Mouse (Mus musculus) spleen, adult 2 months (tissue): ENCODE data around the gene Traf3ip2. TPM values are rescaled to one million over a fixed set of nuclear protein-coding genes. Genes with fewer than 3 reads are reported as not detected.

Experiments used
- DNase-seq, 2 experiments: peaks; one replicate each; pipeline versions ENCODE4 v3.0.0 to v3.0.0-alpha.2; 2012 to 2021; ENCODE audit warnings: low spot score in 2 of 2, low read depth in 1 of 2
- H3K27ac ChIP-seq: fragments of 200-500 bp; 2 replicates; pipeline ENCODE4 v1.5.1; 2012; ENCODE audit warnings: low read length, inconsistent platforms; ENCODE audit not compliant: insufficient read depth
- H3K27me3 ChIP-seq: fragments of 200-500 bp; 2 replicates; pipeline ENCODE4 v1.6.1; 2012; ENCODE audit warnings: mild to moderate bottlenecking, moderate library complexity, low read length, inconsistent platforms; ENCODE audit not compliant: control insufficient read depth, insufficient read depth
- H3K36me3 ChIP-seq: fragments of 200-500 bp; 2 replicates; pipeline ENCODE4 v1.6.1; 2012; ENCODE audit warnings: mild to moderate bottlenecking, low read length, inconsistent platforms; ENCODE audit not compliant: control insufficient read depth, insufficient read depth
- H3K4me1 ChIP-seq: fragments of 200-500 bp; 2 replicates; pipeline ENCODE4 v1.6.1; 2011; ENCODE audit warnings: inconsistent platforms; ENCODE audit not compliant: control insufficient read depth, insufficient read depth, insufficient read length
- H3K4me3 ChIP-seq: fragments of 200-500 bp; 2 replicates; pipeline ENCODE4 v1.5.1; 2011; ENCODE audit warnings: mild to moderate bottlenecking, inconsistent platforms; ENCODE audit not compliant: insufficient read depth, insufficient read length; ENCODE audit errors: extremely low read depth
- CTCF ChIP-seq: fragments of 200-500 bp; IDR thresholded peaks from 2 replicates; pipeline ENCODE4 v1.5.1; 2011; ENCODE audit warnings: mild to moderate bottlenecking, inconsistent platforms; ENCODE audit not compliant: insufficient read depth, insufficient read length, insufficient replicate concordance; ENCODE audit errors: extremely low read depth
- POLR2A ChIP-seq: fragments of 200-500 bp; IDR thresholded peaks from 2 replicates; pipeline ENCODE4 v1.6.1; 2011; ENCODE audit warnings: low read depth, low read length, inconsistent platforms
- WGBS: fragments of 180-500 bp; shearing (Covaris S2); methylation state at CpG from one replicate; pipeline ENCODE4 v1.1.7; 2018; 5-methylcytosine and 5-hydroxymethylcytosine counted together
- polyA plus RNA-seq: library from polyadenylated mRNA; depleted of rRNA; stranded (reverse); fragments of >200 nt; gene quantifications from 2 replicates; pipeline ENCODE4 v1.2.3, GENCODE M21; 2012

Traf3ip2 gene
- polyA plus RNA-seq, 1 experiment: 23.8 TPM

DNA sequence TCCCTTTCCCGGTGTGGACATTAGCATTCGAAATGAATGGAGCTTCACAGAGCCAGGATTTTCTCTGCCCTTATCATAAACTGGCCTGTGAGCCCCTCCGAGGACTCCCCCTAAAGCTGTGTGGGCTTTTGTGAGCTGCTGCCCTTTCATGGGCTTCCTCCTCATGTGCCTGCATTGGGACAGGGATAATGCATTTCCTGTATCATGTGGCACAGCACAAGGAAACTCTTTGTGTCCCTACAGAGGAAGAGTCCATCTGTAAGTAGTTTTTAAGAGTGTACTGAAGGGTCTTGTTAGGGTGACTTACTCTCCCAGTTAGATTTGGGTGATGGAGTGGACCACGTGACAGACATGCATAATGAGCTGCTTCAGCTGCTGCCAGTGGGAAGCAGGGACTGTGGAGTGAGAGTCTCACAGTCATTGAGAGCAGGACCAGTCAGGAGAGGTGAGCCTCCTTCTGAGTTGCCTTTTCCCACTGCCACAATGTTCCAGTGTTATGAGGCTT lies 59.9 kb downstream of the Traf3ip2 start:
- DNase-seq: no peak
- H3K36me3 ChIP-seq: 0 out of 2 replicates have a peak, but pooled peaks cover 1% of the 10 kb centered on the region
- 77% methylated on average over 4 of the region's 4 CpGs for WGBS
- H3K27me3 ChIP-seq: no peaks in the 10 kb centered on the region
- no peak overlapping the region for H3K4me3 ChIP-seq
- TF ChIP-seq CTCF (no peak), POLR2A (no peak)
- H3K27ac ChIP-seq: no peak overlapping the region
- no peaks in the 10 kb centered on the region for H3K4me1 ChIP-seq

- no peak for TF ChIP-seq POLR2A
- no peak for TF ChIP-seq CTCF
- H3K36me3 ChIP-seq: 0 out of 2 replicates have a peak, but pooled peaks cover 1% of the 10 kb centered on the region
- DNase-seq: no peak
- no peaks in the 10 kb centered on the region for H3K27me3 ChIP-seq
- no peaks in the 10 kb centered on the region for H3K4me1 ChIP-seq
- no peak overlapping the region for H3K27ac ChIP-seq
- WGBS: 71% methylated on average over 3 of the region's 3 CpGs
- H3K4me3 ChIP-seq: no peak overlapping the region
These were observed 61.4 kb downstream of the Traf3ip2 start for GRCm38 (mm10) chr10:39674106-39674505.

DNA sequence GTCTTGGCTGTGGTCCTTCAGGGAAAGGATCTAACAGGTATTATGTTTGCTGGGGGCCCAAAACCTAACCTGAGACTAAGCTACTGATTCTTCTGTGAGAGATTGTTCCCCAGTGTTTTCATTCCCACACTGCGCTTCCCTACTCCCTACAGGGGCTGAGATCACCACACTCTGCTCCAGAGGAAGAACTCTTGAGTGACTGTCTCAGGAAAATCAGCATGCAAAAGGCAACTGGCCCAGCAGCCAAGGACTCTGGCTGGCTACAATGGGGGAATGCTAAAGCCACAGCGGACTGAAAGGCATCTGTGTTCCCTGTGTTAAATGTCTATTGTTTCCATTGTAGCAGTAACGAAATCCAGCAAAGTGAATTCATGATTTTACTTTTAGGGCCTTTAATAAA lies 62.0 kb downstream of the Traf3ip2 start:
- no peaks in the 10 kb centered on the region for H3K36me3 ChIP-seq
- no peak for TF ChIP-seq POLR2A
- TF ChIP-seq CTCF: no peak
- no peaks in the 10 kb centered on the region for H3K27me3 ChIP-seq
- H3K4me1 ChIP-seq: no peaks in the 10 kb centered on the region
- no peak for DNase-seq
- H3K4me3 ChIP-seq: no peak overlapping the region
- WGBS: 95% methylated on average over 3 of the region's 3 CpGs
- no peak overlapping the region for H3K27ac ChIP-seq

GRCm38 (mm10) chr10:39678199-39678791 lies 65.6 kb downstream of the Traf3ip2 start:
- Histone ChIP-seq H3K4me3 (no peak overlapping the region), H3K27me3 (no peaks in the 10 kb centered on the region), H3K4me1 (no peaks in the 10 kb centered on the region), H3K27ac (no peak overlapping the region), H3K36me3 (no peaks in the 10 kb centered on the region)
- TF ChIP-seq POLR2A: no peak
- TF ChIP-seq CTCF: no peak
- no peak for DNase-seq
- 91% methylated on average over 4 of the region's 4 CpGs for WGBS

GRCm38 (mm10) chr10:39681014-39681413 lies 68.3 kb downstream of the Traf3ip2 start:
- 91% methylated on average over 4 of the region's 4 CpGs for WGBS
- H3K4me1 ChIP-seq: no peaks in the 10 kb centered on the region
- no peaks in the 10 kb centered on the region for H3K36me3 ChIP-seq
- no peak overlapping the region for H3K27ac ChIP-seq
- no peak for DNase-seq
- H3K4me3 ChIP-seq: no peak overlapping the region
- no peaks in the 10 kb centered on the region for H3K27me3 ChIP-seq
- TF ChIP-seq POLR2A (no peak), CTCF (no peak)

DNA sequence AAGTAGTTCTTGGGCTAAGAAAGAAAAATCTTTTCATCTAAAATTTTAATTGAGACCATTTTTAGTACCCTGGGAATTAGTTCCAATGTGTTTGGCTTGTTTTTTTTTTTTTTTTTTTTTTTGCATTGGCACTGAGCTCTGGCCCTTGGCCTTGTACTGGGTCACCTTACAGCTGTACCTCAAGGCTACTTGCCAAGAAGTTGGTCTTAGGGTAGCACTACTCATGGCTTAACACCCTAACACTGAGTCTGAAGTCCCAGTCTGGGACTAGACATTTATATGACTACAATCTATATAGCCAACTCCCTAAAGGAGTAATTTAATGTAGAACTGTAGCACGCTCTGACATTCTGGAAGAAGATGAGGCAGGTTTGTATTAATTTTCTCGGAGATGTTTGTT lies 69.8 kb downstream of the Traf3ip2 start:
- Histone ChIP-seq H3K4me1 (no peaks in the 10 kb centered on the region), H3K27ac (no peak overlapping the region), H3K27me3 (no peaks in the 10 kb centered on the region), H3K36me3 (no peaks in the 10 kb centered on the region), H3K4me3 (no peak overlapping the region)
- TF ChIP-seq CTCF: no peak
- TF ChIP-seq POLR2A: no peak
- DNase-seq: no peak
- WGBS: 81% methylated on average over 2 of the region's 2 CpGs

DNA sequence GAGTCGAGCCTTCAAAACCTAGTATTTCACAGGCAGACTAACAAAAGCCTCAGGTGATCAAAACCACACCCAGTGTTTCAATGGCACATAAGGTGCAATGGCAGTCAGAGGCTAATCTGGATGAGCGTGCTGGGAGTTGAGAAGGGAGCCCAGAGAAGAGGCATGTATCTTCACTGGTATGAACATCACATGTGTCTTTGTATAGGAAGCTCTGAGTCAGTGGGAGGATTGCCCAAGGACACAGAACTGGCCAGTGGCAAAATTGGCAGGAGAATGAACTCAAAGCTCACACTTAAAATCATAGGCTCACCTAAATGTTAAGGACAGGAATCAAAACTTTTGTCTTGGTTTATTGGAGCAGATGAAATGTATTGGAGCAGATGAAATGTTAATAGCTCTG lies 70.7 kb downstream of the Traf3ip2 start:
- no peak for DNase-seq
- H3K27me3 ChIP-seq: no peaks in the 10 kb centered on the region
- no peak overlapping the region for H3K4me3 ChIP-seq
- H3K36me3 ChIP-seq: no peaks in the 10 kb centered on the region
- 84% methylated on average over 2 of the region's 2 CpGs for WGBS
- no peaks in the 10 kb centered on the region for H3K4me1 ChIP-seq
- TF ChIP-seq POLR2A: no peak
- TF ChIP-seq CTCF: no peak
- H3K27ac ChIP-seq: no peak overlapping the region
